Mouse (Mus musculus) testis, postnatal 10 days (tissue): Measurements from ENCODE around the gene Cd47.
"Not testable (repeated sequence)": the region's sequence is repeated elsewhere in the genome, so short reads cannot be mapped to it uniquely, and the experiment has no call there.

Experiments
- DNase-seq: peaks from one replicate; pipeline ENCODE4 v3.0.0; 2021; ENCODE audit warnings: low spot score

Gene Cd47

DNA sequence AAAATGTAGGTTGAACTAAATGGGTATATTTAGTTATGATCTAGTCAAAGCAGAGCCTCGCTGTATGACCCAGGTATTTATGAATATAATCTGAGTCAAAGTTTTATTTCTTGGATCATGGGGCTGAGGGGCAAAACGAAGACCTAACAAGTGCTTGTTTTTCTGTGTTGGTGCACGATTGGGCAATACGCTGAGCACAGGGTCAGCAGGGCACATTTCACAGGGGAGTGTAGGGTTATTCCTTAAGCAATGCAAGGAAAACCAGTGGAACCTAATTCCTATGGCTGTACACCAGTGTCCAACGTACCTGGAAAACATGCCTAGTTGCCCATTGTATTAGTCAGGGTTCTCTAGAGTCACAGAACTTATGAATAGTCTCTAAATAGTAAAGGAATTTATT lies 12.6 kb upstream of the Cd47 start:
- DNase-seq = no peak

DNA sequence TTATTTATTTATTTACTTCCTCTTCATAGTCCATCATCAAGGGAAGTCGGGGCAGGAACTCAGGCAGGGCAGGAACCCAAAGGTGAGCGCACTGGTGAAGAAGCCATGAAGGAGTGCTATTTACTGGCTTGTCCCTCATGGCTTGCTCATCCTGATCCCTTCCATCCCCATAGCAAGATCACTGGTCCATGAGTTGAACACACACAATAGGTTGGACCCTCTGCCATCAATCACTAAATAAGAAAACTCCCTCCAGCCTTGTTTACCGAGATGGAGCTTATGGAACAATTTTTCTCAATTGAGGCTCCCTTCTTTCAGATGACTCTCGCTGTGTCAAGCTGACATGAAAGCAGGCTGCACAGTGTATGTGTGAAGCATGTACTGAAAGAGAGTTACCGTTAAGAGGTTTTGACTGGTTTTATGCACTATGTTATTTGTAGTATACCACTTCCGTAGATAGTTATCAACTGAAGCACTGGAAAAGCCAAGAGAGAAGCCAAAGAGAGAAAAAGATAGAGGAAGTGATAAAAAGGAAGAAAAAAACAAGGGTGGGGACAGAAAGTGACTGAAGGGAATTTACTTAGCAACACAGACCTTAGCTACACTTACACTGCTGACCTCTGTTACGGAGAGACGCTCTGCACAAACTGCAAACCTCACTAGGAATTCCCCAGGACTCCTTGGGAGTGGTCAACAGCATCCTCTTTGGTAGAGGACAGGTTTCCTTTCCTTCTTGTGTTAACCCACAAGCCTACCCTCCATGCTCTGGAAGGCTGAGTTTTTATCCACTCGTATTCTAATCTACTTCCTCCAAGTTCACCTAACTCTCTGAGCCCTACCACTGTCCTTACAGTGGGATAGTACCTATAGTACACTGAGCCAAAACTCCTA lies 9.5 kb upstream of the Cd47 start:
- DNase-seq = no peak

DNA sequence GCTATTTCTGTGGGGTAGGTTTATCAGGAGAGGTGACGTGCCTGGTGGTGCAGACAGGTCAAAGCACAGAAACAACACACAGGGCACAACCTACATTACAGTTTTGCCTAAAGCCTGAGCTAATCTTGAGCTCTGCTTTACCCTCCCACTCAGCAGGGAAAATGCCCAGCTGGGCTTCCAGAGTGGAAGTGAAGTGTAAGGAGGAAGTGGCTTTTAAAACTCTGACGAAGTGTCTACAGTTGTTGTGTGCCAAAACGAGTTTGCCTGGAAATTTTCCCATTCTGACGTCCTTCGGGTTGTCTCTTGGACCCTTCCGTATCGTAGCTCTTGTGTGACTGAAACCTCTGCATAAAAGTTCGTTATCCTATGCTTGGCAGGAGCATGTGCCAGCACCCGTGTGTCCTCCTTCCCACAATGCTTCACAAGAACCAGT lies 7.9 kb upstream of the Cd47 start:
- no peak for DNase-seq

DNA sequence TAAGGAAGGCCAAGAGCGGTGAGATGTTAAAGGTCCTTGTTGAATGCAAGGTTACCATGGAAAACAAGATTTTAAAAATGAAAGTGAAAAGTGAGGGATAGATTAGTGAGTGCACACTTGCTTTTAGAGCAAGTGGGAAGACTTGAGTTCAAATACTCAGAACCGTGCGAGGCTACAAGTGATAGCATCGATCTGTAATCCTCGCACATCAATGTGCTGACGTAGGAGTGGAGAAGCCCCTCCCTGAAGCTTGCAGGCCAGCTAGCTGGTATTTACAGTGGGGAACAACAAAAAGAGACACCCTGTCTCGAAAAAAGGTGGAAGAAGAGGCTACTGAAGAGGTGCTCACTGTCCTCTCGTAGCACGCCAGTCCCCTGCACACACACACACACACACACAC lies 6.7 kb upstream of the Cd47 start:
- DNase-seq = no peak

DNA sequence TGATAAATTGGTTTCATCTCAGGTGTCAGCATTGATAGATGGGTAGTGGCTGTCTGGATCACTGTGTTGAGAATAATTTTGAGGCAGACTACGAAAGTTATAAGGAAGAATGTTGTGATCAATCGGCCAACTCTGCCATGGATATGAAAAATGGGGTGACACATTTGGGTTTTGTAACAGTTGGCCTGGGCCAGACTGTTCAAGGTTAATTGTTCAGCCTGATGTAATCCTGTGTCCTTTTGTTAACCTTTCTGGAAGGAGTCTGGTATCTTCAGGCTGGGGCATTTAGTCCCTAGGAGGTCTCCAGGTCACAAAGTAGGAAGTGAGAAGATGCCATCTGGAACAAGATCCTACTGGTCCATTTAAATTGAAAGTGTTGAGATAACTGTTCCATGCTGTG lies 4.1 kb upstream of the Cd47 start:
- no peak for DNase-seq

DNA sequence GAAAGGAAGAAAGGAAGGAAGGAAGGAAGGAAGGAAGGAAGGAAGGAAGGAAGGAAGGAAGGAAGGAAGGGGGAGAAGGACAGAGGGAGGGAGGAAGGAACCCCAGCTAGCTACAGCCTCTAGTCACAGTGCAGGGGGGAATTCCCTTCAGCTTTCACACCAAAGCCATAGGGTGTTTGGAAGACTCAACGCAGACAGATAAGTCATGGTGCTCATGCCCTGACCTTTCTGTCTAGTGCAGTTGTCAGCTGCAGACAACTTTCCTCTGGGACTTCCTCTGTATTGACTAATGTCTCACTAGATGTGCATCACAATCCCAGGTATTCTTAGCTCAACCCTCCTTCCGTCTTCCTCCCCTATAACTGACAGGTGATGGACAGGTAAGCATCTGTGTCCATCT lies 3.4 kb upstream of the Cd47 start:
- DNase-seq = no peak

DNA sequence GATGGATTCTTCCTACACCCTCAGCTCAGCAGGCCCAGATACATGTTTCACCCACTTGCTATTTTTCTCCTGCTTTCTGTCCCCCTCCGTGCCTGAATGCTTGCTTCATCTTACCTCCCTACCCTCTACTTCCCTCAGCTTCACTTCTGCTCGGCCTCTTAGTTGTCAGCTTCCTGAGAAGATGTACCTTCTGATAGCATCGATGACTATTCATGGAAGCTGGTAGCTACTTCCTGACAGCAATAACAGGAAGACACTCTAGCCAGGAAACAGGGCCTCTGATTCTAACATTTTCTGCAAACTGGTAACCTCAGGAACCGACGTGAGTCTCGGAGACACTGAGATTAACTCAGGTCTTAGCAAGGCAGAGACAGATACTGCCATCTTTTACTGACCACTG lies 1.5 kb upstream of the Cd47 start:
- DNase-seq = no peak

DNA sequence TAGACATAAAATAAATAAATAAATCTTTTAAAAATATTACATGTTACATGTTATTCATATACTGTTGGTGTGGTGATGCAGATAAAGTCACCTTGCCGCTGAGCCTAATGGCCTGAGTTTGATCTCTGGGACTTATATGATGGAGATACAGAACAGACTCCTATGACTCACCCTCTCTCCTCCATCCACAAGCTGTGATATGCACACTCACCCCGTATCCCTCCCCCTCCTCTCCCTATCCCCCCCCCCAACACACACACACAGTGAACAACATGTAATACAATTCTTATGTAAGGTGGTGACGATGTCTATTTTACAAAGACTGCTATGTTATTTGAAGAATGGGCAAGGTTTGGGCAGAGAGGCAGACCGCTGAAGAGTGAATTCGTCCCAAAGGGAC lies 663 bp downstream of the Cd47 start:
- DNase-seq = no peak

DNA sequence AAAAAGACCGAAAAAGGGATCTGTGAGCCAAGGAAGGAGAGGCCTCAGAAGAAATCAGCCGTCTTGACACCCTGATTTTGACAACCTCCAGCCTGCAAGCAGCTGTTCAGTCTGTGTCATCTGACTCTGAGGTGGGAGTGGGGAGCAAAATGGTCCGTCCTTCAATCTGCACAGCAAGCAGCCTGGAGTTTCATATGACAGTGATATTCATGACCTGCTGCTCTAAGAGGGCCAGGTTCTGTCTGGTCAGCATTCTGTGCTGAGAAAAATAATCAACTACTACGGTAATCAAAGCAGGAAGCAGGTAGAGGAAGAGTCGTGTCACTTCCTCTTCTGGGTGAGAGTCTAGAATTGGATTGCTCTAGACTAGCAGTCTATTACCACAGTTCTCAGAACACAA lies 1.1 kb downstream of the Cd47 start:
- no peak for DNase-seq

DNA sequence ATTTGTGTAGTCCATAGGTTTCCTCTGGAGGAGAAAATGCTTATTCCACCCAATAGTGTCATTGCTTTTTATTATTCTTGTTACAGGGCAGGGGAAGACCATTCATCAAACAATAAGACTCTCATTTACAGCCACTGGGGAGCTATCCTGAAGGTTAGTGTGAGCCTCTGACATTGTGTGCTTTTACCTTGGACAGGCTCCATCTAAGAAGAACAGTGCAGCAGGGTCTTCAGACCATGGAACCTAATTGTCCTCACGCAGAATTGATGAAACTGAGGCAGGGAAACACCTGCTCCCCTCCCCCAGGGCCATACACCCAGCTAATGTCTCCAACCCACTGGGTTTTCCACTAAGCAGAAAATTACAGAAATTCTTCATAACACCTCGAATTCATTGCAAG lies 2.7 kb downstream of the Cd47 start:
- DNase-seq = no peak

DNA sequence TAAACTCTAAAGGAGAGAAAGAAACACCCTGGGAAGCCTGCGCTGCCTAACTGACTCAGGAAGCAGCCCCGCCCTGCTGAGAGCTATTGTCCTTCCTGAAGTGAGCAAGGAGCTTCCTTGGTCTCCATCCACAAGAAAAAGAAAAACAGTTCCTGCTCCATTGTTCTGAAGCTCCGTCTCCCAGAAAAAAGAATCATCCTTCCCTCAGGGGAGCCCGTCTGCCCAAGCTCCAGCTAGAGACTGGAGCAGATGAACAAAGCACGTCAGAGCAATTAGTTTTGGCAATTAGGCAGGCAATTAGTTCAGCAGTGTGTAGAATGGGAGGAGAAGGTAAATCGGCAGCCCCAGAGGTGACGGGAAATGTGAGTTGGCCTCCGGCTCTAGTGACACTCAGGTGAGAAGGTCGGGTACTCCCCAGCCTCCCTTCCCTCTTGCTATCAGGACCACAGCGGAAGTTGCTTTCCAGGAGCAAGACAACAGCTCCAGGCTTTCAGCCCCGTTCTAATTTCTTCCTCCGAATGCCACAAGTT lies 3.7 kb downstream of the Cd47 start:
- DNase-seq = no peak

DNA sequence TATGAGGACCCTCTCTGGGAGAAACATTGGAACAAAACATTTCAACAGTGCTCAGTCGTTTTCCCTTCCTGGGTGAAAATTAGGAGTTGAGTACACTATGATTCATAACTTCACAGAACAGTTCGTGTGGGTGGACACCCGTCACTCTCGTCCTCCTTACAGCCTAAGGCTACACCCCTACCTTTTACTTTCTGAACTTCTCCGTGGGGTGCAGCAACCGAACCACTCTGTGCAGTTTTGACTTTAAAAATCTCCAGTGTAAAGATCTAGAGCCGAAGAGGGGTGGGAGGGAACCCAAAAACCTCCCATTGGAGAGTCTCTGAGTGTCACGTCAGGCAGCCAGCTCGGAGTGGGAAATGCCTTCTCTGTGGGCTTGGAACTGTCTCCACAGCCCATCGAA lies 6.6 kb downstream of the Cd47 start:
- no peak for DNase-seq

DNA sequence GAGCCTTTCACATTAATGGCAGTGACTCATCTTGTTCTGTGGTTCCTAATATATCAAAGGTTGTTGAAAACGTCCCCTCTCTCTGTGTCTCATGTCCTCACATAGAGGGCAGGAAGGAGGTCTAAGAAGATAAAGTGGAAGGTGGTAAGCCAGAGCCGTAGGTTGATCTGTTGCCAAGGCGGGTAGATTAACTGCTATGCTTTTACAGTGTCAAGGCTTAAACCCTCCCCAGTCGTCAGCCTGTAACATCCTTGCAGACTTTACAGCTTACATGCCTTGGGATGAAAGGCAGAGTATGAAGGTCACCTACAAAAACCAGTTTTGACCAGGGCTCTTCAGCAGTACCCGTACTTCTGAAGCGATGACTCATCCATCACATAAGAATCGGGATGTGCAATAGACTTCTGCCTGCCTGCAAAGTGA lies 7.1 kb downstream of the Cd47 start:
- no peak for DNase-seq

DNA sequence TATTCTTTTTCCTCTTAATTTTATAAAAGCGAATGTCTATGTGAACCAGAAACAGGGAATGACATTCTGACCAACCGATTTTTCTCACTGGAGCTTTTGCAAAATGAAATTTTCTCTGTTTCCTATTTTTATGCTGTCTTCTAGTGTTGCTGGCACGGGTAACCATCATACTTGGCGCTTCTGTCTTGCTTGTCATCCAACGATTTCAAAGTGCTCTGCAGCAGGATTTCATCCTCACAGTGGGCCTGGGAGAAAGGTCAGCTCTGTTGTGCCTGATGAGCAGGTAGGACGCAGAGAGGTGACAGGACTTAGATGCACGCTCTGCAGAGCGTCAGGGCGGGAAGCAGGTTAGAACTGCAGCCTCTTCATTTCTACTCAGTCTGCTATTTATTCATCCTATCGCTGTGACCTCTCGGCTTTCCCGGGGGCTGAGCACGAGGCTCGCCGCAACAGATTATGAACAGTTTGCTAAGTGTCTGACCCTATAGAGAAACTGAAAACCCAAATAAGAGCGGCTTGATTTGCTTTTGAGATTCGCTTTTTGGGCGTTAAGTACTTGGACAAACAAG lies 7.6 kb downstream of the Cd47 start:
- no peak for DNase-seq

DNA sequence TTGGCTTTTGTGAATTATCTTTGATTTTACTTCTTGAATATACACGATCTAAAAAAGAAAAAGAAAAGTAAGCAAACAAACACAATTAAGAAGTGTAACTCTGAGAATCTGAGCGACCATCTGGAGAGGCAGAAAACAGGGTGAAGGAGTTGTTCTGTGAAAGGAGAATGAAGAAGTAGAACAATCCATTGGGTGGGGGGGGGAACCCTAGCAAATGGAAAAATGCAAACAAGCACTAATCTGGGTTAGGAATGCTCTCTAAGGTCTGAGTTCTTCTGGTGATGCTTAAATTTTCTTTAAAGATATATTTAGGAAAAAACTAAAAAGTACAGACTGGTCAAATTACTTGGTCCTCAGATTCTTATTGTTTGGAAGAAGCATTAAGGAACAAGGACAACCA lies 11.6 kb downstream of the Cd47 start:
- no peak for DNase-seq

DNA sequence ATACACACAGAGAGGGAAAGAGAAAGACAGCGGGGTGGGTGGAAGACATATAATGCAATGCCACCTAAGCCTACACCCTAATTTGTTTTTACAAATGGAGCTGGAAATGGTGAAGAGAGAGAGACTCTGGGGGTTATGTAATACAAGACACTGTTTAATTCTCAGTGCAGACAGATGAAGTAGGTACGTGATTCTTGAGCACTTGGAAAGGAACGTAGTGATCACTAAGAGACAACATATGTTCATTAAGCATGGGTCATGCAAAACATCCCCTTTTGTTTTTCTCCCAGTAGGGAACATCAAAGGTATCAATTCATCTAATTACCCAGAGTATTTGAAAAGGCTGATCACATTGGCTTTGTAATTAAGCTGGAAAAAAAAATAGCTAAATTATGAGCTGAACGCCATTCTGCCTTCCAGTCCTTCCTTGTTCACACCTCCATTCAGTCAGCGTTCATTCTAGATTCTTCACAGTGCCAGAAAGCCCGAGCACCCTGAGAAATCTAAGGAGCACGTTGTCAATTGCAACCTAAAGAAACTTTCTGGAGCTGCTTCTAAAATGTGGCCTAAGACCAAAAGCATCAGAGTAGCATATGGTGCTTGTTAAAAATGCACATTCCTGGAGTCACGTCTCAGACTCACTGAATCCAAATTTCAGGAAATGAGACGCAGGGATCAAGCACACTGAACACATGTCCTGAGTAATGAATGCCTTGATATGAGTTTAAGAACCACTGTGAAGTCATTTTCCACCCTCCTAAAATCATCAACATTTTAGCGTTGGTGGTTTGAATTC lies 12.7 kb downstream of the Cd47 start:
- DNase-seq = no peak

DNA sequence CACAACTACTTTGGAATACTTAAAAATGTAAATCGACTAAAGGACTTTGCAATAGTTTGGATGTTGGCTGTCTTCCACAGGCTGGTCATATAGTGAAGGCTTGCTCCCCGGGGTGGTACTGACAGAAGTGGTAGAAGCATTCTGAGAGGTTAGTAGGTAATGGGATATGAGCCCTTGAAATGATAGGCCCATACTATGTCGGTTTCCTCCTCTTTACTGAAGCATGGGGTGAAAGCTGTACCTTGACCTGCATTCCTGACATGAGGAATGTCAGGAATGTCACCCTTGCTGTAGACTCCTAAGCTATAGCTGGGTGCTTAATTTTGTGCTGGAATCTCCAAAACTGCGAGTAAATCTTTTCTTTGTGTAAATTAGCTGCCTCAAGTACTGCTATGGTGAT lies 14.1 kb downstream of the Cd47 start:
- DNase-seq = no peak

DNA sequence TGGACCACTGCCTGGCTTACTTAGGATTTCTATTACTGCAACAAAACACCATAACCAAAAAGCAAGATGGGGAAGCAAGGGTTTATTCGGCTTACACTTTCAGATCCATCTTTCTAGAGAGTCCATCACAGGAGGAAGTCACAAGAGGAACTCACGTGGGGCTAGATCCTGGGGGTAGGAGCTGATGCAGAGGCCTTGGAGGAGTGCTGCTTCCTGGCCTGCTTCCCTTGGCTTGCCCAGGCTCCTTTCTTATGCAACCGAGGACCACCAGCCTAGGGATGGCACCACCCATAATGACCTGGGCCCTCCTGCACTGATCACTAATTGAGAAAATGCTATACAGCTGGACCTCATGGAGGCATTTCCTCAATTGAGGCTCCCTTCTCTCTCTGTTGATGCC lies 16.6 kb downstream of the Cd47 start:
- no peak for DNase-seq

DNA sequence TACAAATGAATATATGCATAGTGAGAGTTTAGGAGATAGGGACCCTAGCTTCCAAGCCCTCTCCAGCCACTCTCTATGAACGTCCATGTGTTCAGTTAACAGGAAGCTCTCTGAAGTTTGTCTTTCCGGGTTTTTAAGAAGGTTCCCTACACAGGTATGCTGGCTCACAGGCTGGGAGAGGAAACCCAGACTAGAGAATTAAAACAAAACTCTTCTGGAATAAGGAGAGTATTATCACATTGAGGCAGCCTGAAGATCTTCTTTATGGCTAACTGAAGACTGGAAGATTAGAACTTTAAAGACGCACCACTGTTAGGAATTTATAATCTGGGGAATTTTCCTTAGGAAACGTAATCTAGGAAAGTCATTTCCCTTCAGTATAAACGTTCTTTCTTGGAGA lies 17.8 kb downstream of the Cd47 start:
- DNase-seq = no peak

DNA sequence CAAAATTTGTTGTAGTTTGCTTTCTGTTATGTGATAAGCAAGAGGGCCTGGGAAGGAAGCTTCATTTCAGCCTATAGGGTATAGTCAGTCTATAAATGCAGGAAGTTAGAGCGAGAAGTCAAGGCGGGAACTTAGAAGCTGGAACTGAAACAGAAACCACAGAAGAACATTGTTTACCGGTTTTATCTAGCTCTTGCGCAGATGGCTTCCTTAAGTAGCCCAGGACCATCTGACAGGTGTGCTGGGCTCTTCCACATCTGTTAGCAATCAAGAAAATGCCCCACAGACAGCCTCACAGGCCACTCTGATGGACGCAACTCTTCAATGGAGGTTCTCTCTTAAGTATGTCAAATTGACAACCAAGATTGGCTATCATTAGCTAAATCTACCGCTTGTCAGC lies 18.3 kb downstream of the Cd47 start:
- DNase-seq = no peak

DNA sequence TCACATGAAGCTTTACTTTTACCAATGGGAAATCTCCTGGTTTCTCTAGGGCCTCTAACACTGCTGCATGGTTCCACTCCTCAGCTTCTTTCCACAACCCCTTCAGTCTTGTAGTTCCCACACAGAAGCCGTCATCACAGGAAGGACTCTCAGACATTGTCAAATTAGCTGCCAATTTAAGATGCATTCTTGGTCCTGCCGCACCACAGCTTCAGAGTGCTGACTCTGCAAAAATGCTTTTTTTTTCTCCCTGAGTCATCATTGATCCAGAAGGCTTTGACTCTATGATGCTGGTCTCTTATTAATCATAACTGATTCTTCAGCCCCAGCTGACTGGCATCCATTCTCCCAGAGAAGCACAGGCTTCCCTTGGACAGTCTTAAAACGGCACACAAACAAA lies 19.2 kb downstream of the Cd47 start:
- no peak for DNase-seq

DNA sequence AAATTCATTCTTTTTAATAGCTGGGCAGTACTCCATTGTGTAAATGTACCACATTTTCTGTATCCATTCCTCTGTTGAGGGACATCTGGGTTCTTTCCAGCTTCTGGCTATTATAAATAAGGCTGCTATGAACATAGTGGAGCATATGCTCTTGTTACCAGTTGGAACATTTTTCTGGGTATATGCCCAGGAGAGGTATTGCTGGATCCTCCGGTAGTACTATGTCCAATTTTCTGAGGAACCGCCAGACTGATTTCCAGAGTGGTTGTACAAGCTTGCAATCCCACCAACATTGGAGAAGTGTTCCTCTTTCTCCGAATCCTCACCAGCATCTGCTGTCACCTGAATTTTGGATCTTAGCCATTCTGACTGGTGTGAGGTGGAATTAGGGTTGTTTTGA lies 30.6 kb downstream of the Cd47 start:
- not testable (repeated sequence) for DNase-seq

DNA sequence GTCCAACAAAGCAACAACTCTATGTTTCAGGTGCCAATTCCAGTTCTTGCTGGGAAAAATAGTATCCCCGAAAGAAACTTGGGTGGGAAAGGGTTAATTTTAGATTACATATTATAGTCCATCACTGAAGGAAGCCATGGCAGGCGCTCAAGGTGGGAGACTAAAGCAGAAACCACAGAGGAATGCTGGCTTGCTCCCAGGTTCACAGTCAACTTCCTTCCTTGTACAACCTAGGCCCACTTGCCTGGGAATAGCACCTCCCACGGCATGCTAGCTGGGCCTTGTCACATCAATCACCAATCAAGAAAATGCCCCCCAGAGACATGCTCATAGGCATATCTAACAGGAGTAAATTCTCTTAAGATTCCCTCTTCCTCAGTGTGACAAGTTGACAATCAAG lies 32.0 kb downstream of the Cd47 start:
- DNase-seq = no peak
